Mouse (Mus musculus) forebrain, embryonic 12.5 days (tissue): Measurements from ENCODE around the gene Peli1. TPM values are rescaled to one million over a fixed set of nuclear protein-coding genes. Genes with fewer than 3 reads are reported as not detected.

Source experiments
- ATAC-seq: fragments of 200-750 bp; cut with Nextera tagmentation; 2 replicates; pipeline ENCODE4 v1.8.0; 2017; ENCODE audit warnings: moderate TSS enrichment; ENCODE audit not compliant: low FRiP score
- H3K27ac ChIP-seq: fragments of 300-500 bp; sonication (generic); 2 replicates; pipeline ENCODE4 v1.5.1; 2016; ENCODE audit warnings: mild to moderate bottlenecking
- H3K27me3 ChIP-seq: fragments of 300-500 bp; sonication (generic); 2 replicates; pipeline ENCODE4 v1.6.1; 2016; ENCODE audit warnings: mild to moderate bottlenecking
- H3K36me3 ChIP-seq: fragments of 300-500 bp; sonication (generic); replicated peaks from 2 replicates; pipeline ENCODE4 v1.6.1; 2016; ENCODE audit warnings: mild to moderate bottlenecking
- H3K4me1 ChIP-seq: fragments of 300-500 bp; sonication (generic); 2 replicates; pipeline ENCODE4 v1.6.1; 2016
- H3K4me2 ChIP-seq: fragments of 300-500 bp; sonication (generic); 2 replicates; pipeline ENCODE4 v1.6.1; 2016; ENCODE audit warnings: mild to moderate bottlenecking, moderate library complexity
- H3K4me3 ChIP-seq: fragments of 300-500 bp; sonication (generic); replicated peaks from 2 replicates; pipeline ENCODE4 v1.5.1; 2016; ENCODE audit warnings: mild to moderate bottlenecking
- H3K9ac ChIP-seq: fragments of 300-500 bp; sonication (generic); 2 replicates; pipeline ENCODE4 v1.6.1; 2016; ENCODE audit warnings: mild to moderate bottlenecking
- H3K9me3 ChIP-seq: fragments of 300-500 bp; sonication (generic); 2 replicates; pipeline ENCODE4 v1.6.1; 2016
- WGBS: fragments of 180-500 bp; shearing (Covaris S2); methylation state at CpG from one replicate; pipeline ENCODE4 v1.1.7; 2016; 5-methylcytosine and 5-hydroxymethylcytosine counted together
- polyA plus RNA-seq: library from polyadenylated mRNA; unstranded; fragments of >200 nt; fragmentation: Nextera tagmentation; extraction: Ambion mirVana; gene quantifications from 2 replicates; pipeline ENCODE4 v1.2.1, GENCODE M21; 2016

Peli1 gene
- polyA plus RNA-seq, 1 experiment from 2014 or later = 103 TPM

DNA sequence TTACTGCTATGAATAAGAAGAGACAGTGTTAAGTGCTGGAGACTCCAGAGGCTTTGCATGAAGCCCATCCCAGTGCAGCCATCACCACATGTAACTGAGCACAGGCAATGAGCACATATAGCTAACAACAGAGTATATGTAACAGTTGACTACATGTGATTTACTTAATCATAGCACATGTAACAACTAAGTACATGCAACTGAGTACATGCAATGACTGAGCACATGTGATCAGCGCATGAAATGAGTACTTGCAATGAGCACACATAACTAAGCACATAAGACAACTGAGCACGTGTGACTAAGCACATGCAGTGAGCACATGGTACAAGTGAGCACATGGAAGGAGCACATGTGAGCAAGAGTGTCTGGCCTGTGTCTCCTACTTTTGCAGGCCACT lies 29.0 kb upstream of the Peli1 start:
- Histone ChIP-seq H3K9ac (no peak overlapping the region), H3K27me3 (0 out of 2 replicates have a peak, but pooled peaks cover 7% of the 10 kb centered on the region), H3K36me3 (no peaks in the 10 kb centered on the region), H3K27ac (no peak overlapping the region), H3K9me3 (no peaks in the 10 kb centered on the region), H3K4me3 (no peak overlapping the region), H3K4me1 (no peaks in the 10 kb centered on the region), H3K4me2 (no peak overlapping the region)
- WGBS = 96% methylated on average over 2 of the region's 2 CpGs
- no peak for ATAC-seq

DNA sequence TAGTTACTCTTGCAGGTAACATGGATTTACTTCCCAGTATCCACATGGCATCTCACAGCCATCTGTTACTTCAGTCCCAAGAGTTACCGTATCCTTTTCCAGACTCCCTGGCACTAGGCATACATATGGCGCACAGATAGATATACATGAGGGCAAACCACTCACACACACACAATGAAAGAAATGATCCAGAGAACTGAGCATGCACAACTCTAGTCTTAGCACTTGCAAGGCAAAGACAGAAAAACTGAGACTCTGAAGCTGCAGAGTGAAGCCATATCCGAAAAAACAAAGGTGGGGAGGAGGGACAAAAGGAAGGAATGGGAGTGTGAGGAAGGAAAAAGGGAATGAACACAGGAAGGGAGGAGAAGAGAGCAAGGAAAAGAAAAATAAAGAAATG lies 27.8 kb upstream of the Peli1 start:
- no peaks in the 10 kb centered on the region for H3K4me1 ChIP-seq
- H3K9ac ChIP-seq = no peak overlapping the region
- ATAC-seq = no peak
- H3K9me3 ChIP-seq = no peaks in the 10 kb centered on the region
- H3K27ac ChIP-seq = no peak overlapping the region
- no peak overlapping the region for H3K4me2 ChIP-seq
- 80% methylated on average over 3 of the region's 3 CpGs for WGBS
- H3K27me3 ChIP-seq = 0 out of 2 replicates have a peak, but pooled peaks cover 7% of the 10 kb centered on the region
- H3K36me3 ChIP-seq = no peaks in the 10 kb centered on the region
- H3K4me3 ChIP-seq = no peak overlapping the region

DNA sequence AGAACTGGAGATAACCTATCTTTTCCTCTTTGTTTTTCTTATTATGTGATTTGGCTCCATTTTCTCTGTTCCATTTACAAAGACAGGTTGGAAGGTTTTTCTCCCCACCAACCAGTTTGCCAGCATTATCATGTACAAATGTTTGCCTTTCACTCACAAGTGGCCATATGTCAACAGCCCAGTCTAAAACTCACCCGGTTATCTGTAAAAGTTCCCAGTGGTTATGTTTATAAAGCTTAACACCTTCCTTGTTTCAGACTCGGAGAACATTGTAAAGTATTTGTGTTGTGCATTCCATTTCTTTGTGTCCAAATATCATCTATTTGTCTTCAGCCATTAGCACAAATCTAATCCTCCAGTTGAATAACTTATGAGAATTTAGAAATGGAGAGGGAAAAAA lies 11.7 kb upstream of the Peli1 start:
- H3K4me2 ChIP-seq = no peak overlapping the region
- ATAC-seq = no peak
- no peaks in the 10 kb centered on the region for H3K27me3 ChIP-seq
- H3K4me3 ChIP-seq = no peak overlapping the region
- no peaks in the 10 kb centered on the region for H3K9me3 ChIP-seq
- H3K4me1 ChIP-seq = no peaks in the 10 kb centered on the region
- WGBS = 81% methylated on average over 2 of the region's 2 CpGs
- H3K36me3 ChIP-seq = no peaks in the 10 kb centered on the region
- no peak overlapping the region for H3K9ac ChIP-seq
- H3K27ac ChIP-seq = no peak overlapping the region

DNA sequence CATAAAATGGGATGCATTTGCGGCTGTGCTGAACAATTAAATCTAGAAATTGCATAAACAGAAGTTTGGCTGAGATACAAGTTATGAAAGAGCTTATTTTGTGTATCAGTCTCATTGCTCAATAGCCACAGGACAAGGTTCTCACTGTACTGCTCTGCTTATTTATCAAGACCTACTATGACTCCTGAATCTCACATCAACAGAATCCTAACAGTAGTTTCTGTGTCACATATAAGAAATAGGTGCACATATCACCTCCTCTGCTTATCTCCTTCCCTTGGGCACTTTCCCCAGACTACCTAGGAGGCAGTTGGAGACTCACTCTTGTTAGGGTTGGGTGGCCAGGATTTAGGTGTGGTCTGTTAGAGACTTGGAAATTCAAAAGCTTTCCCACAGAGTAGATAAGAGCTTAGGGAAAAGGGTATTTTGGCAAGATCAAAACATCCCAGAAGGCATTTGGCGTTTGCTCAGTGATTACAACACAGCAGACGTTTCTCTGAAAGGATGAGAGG lies 11.2 kb upstream of the Peli1 start:
- no peaks in the 10 kb centered on the region for H3K4me1 ChIP-seq
- no peak overlapping the region for H3K4me3 ChIP-seq
- ATAC-seq = no peak
- no peak overlapping the region for H3K4me2 ChIP-seq
- no peaks in the 10 kb centered on the region for H3K36me3 ChIP-seq
- no peak overlapping the region for H3K27ac ChIP-seq
- WGBS = 54% methylated on average over 3 of the region's 3 CpGs
- no peaks in the 10 kb centered on the region for H3K27me3 ChIP-seq
- H3K9me3 ChIP-seq = no peaks in the 10 kb centered on the region
- H3K9ac ChIP-seq = no peak overlapping the region

DNA sequence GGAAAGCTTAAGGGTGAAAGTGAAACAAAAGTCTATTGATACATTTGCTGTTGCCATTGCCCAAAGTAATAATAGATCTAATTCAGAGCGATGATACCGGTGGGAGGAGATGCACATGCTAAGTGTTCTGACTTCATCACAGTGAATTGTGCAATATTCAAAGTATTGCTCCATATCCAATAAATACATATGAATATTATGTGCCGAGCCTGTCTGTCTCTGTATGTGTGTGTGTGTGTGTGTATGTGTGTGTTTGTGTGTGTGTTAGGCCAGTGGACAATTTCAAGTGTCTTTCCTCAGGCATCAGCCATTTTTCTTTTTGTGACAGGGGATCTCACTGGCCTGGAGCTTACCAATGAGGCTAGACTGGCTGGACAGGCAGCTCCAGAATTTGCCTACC lies 9.9 kb upstream of the Peli1 start:
- Histone ChIP-seq H3K9me3 (no peaks in the 10 kb centered on the region), H3K9ac (no peak overlapping the region), H3K4me1 (no peaks in the 10 kb centered on the region), H3K27ac (no peak overlapping the region), H3K36me3 (no peaks in the 10 kb centered on the region), H3K4me3 (no peak overlapping the region), H3K27me3 (no peaks in the 10 kb centered on the region), H3K4me2 (no peak overlapping the region)
- WGBS = 89% methylated on average over 3 of the region's 3 CpGs
- no peak for ATAC-seq

DNA sequence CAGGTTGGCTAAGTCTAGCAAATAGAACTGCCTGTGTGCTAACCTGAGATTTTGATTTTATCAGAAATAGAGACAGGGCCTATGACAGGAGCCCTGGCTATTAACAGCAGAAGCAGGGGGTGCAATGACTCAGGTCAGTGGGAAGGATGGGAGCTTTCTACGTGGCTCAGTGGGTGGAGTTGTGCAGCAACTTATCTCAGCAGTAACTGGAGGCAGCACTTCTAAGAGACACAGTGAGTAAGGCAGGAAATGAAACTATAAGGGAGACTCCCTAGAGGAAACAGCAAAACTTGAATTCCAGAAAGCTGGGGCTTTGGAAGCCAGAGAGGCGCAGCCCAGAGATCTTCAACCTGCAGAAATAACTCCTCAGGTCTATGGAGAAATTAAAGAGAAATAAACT lies 8.4 kb upstream of the Peli1 start:
- Histone ChIP-seq H3K27me3 (no peaks in the 10 kb centered on the region), H3K27ac (no peak overlapping the region), H3K4me2 (no peak overlapping the region), H3K4me3 (no peak overlapping the region), H3K9ac (no peak overlapping the region), H3K36me3 (no peaks in the 10 kb centered on the region), H3K9me3 (no peaks in the 10 kb centered on the region), H3K4me1 (no peaks in the 10 kb centered on the region)
- no peak for ATAC-seq
- 56% methylated on average over 2 of the region's 2 CpGs for WGBS

DNA sequence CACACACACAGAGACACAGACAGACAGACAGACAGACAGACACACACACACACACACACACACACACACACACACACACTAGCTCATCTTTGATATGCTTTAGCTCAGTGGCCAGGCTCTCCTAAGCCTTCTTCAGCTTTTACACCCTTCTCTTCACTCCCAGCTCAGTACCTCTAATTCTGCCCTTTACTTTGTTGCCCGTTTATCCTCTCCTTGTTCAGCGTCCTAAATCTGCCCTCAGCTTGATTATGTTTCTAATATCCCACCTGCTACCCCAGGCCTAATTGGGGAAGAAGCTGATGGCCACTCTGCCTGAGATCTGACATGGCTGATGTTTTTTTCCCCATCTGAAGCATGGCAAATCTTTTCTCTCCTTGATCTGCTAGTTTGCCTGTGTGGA lies 2.7 kb upstream of the Peli1 start:
- 0 out of 2 replicates have a peak overlapping the region, but pooled peaks have one; percentile 8 for H3K9ac ChIP-seq
- no peaks in the 10 kb centered on the region for H3K9me3 ChIP-seq
- WGBS = 33% methylated on average over 2 of the region's 2 CpGs
- no peaks in the 10 kb centered on the region for H3K36me3 ChIP-seq
- no peak overlapping the region for H3K4me3 ChIP-seq
- H3K27ac ChIP-seq = no peak overlapping the region
- no peaks in the 10 kb centered on the region for H3K27me3 ChIP-seq
- ATAC-seq = no peak
- H3K4me2 ChIP-seq = no peak overlapping the region
- peaks cover 2% of the 10 kb centered on the region for H3K4me1 ChIP-seq

DNA sequence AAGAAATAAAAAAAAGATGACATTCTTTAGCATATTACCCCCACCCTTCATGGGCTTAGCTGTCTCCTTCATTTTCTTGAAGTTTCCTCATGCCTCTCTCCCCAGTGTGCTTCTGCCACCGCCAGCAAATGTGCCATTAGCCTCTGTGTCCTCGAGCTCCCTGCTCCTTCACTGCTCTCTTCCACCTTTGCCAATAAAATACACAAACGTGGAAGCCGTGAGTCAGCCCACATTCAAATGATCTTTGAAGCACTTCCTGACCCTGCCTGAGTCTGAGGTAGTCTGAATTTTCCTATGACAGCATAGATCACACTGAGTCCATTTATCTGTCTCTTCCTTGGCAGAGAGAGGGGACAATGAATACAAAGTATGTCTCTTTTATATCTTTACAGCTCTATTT lies 1.5 kb upstream of the Peli1 start:
- no peak overlapping the region for H3K4me2 ChIP-seq
- no peaks in the 10 kb centered on the region for H3K36me3 ChIP-seq
- ATAC-seq = no peak
- no peak overlapping the region for H3K27ac ChIP-seq
- H3K4me3 ChIP-seq = no peak overlapping the region
- WGBS = 63% methylated on average over 4 of the region's 4 CpGs
- no peak overlapping the region for H3K9ac ChIP-seq
- H3K27me3 ChIP-seq = no peaks in the 10 kb centered on the region
- H3K4me1 ChIP-seq = peaks cover 11% of the 10 kb centered on the region
- H3K9me3 ChIP-seq = no peaks in the 10 kb centered on the region

DNA sequence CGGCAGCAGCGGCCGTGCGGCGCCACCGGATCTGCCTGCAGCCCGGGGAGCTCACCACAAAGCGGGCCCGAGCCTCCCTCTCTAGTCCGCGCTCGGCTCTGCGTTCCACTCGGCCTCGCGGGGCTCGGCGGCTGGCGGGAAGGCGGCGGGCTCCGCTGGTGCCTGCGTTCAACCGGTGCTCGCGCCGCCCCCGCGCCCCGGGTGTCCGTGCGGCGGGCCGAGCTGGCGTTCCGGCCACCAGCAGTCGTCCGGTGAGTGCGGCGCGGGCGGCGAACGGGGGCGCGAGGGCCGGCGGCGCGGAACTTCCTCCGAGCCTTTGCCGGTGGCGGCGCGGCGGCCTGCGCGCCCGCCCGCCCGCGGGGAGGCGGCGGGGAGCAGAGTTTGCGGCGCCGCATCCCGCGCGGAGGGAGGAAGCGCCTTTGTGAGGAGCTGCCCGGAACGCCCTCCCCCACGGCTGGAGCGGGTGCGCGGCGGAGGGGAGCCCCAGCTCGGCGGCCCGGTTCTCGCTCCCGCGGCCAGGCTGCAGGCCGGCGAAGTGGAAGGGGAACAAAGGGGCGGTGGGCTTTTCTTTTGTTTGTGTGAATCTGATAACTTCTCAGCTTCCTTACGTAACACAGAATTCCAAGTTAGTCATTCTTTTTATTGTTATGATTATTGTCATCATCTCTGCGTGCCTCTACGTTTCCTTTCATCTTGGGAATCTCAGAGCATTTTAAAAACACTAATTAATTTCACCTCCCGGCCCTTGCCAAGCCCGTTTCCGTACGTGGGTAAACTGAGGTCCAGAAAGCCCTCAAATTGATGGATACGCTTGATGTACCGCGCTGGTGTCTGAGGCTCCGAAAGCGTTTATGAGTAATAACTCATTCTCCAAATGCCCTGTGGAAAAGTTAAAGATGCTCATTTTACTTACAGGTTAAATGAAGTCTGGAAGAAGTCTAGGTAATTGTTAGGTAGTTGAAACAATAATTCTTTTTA lies 626 bp downstream of the Peli1 start:
- WGBS = under 1% methylated on average over 94 of the region's 99 CpGs
- H3K4me2 ChIP-seq = peak overlapping the region; percentile 61
- peak; percentile 74 for ATAC-seq

DNA sequence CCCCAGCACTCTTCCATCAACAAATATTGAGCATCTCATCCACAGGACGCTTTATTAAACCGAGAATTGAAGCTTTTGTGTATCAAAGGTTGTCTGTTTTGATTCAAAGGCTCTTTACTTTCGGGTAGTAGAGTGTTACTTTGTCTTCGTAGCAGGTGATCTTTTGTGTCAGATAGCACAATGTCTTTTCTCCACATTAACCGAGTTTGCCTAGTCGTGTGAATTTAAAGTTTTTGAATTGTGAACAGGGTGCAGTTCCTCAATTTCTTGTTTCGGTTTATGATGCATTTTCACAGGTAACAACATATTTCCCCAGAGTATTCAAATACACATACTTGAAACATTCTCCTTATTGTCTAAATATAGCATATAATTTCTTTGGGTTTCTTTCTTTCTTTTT lies 1.5 kb downstream of the Peli1 start:
- Histone ChIP-seq H3K27ac (no peak overlapping the region), H3K4me2 (peak overlapping the region; percentile 61), H3K9ac (peak overlapping the region; percentile 99), H3K27me3 (no peaks in the 10 kb centered on the region), H3K4me1 (peaks cover 11% of the 10 kb centered on the region), H3K9me3 (no peaks in the 10 kb centered on the region), H3K4me3 (peak overlapping the region; percentile 94), H3K36me3 (no peaks in the 10 kb centered on the region)
- 9% methylated on average over 7 of the region's 7 CpGs for WGBS
- ATAC-seq = no peak

More for the DNA sequence above, 626 bp downstream of the Peli1 start:
- Histone ChIP-seq H3K9me3 (no peaks in the 10 kb centered on the region), H3K4me1 (peaks cover 11% of the 10 kb centered on the region), H3K27me3 (no peaks in the 10 kb centered on the region), H3K9ac (peak overlapping the region; percentile 99), H3K27ac (peak overlapping the region; percentile 100), H3K4me3 (peak overlapping the region; percentile 94), H3K36me3 (no peaks in the 10 kb centered on the region)

DNA sequence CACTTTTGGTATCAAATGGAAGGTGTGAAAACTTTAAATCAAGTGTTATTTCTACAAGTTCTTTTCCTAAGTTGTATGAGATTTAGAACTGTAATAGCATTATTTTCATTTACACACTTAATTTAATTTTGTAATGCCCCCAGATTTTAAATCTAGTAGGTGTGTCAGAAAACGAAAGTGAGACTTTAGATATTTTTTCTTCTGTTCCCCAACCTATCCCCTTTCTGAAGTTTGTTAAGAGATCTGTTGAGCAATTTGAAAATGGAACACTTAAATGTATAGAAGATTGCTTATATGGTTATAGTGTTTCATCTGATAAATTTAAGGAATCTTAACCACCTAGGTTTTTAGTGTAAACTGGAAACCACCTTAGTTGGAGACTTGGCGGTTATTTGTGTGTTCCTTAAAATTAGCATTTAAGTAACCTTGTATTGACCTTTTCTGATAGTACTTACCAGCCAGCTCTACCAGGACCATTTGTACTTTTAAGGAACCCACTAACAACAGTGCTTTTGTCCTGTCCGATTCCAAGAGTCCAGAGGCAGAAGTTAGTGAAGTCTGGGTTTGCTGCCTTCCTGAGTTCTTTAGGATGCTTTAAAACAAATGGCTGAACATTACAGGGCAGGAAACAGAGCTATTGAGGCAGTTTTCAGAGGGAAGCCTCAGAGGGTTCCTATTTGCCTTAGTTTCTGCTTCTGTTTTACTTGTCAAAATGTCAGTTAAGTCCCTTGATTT lies 2.2 kb downstream of the Peli1 start:
- ATAC-seq = no peak
- H3K36me3 ChIP-seq = no peaks in the 10 kb centered on the region
- peak overlapping the region; percentile 45; the same call in 1 of the 2 replicates for H3K9ac ChIP-seq

DNA sequence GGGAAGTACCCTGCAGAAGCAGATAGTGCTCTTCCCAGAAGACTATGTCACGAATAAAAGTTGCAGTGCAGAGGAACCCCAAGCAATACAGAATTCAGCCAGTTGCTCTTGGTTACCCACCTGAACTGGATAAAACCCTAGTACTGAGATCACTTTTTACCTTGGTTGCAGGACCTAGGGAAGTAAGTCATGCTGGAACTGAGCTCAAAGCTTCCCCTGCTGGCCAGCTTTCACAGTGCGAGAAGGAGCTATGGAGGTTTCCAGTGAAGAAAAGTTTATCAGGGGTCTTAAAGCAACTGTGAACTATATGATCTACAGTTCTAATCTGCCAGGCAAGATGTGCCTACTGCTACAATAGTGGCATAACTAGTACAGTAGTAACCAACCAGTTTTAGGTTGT lies 5.5 kb downstream of the Peli1 start:
- H3K4me2 ChIP-seq = no peak overlapping the region
- H3K27ac ChIP-seq = no peak overlapping the region
- no peaks in the 10 kb centered on the region for H3K27me3 ChIP-seq
- H3K9me3 ChIP-seq = no peaks in the 10 kb centered on the region
- no peak overlapping the region for H3K4me3 ChIP-seq
- peaks cover 11% of the 10 kb centered on the region for H3K4me1 ChIP-seq
- no peaks in the 10 kb centered on the region for H3K36me3 ChIP-seq
- 95% methylated on average over 2 of the region's 2 CpGs for WGBS
- no peak overlapping the region for H3K9ac ChIP-seq
- ATAC-seq = no peak

More for the DNA sequence above, 2.2 kb downstream of the Peli1 start:
- 36% methylated on average over 3 of the region's 3 CpGs for WGBS
- Histone ChIP-seq H3K4me3 (peak overlapping the region; percentile 28), H3K27me3 (no peaks in the 10 kb centered on the region), H3K4me1 (peaks cover 11% of the 10 kb centered on the region), H3K4me2 (peak overlapping the region; percentile 49), H3K27ac (no peak overlapping the region), H3K9me3 (no peaks in the 10 kb centered on the region)
